Mouse (Mus musculus) liver, embryonic 14.5 days (tissue): ENCODE data around the gene Gm42715.

Source experiments
- CTCF ChIP-seq: IDR thresholded peaks from 2 replicates; pipeline ENCODE4 v1.5.1; 2016; ENCODE audit warnings: antibody characterized with exemption, low read depth, control low read depth
- EP300 ChIP-seq: IDR thresholded peaks from 2 replicates; pipeline ENCODE4 v1.6.1; 2016; ENCODE audit warnings: antibody characterized with exemption, low read depth

- TF ChIP-seq CTCF = no peak
- no peak for TF ChIP-seq EP300
Measured at GRCm38 (mm10) chr7:127513781-127514180, 5.6 kb upstream of the Gm42715 start.
